Comparison of ENCODE assay signal across 8 mouse cellular contexts in genomic region chr4:57607247-57607942, GRCm38 (mm10). TPM values are rescaled to one million over a fixed set of nuclear protein-coding genes. Genes with fewer than 3 reads are reported as not detected.
A peak's percentile ranks its signal among the peaks of the same experiment; 100 is the strongest.
DNase-seq lines count a peak whose midpoint lies in the region; ATAC-seq and TF ChIP-seq lines count a peak whose summit lies in the region.

No protein-coding gene starts in this region.

- 40% methylated on average over 22 of the region's 22 CpGs for WGBS in forebrain, embryonic 13.5 days
- WGBS in heart, embryonic 16.5 days = 27% methylated on average over 22 of the region's 22 CpGs
- 51% methylated on average over 22 of the region's 22 CpGs for WGBS in liver, embryonic 13.5 days (ENCODE audit: insufficient replicate concordance)
- 22% methylated on average over 22 of the region's 22 CpGs for WGBS in olfactory bulb, adult 2 months

- H3K4me1 ChIP-seq in forebrain, embryonic 13.5 days = 0 out of 2 replicates have a peak, but pooled peaks cover 4% of the 10 kb centered on the region
- peaks cover 46% of the 10 kb centered on the region for H3K4me1 ChIP-seq in heart, embryonic 16.5 days (ENCODE audit: control insufficient read depth, insufficient read depth, low read length)
- H3K4me1 ChIP-seq in liver, embryonic 13.5 days (replicated peaks) = no peaks in the 10 kb centered on the region
- H3K4me1 ChIP-seq in olfactory bulb, adult 2 months (ENCODE audit: control insufficient read depth, insufficient read depth, low read length) = peaks cover 17% of the 10 kb centered on the region

- no peak for TF ChIP-seq POLR2A in olfactory bulb, adult 2 months (IDR thresholded peaks at IDR 0.05; ENCODE audit: insufficient read depth, low read depth, low read length)

- no peak overlapping the region for H3K27ac ChIP-seq in forebrain, embryonic 13.5 days
- H3K27ac ChIP-seq in heart, embryonic 16.5 days (ENCODE audit: low read length) = peak overlapping the region; percentile 64
- H3K27ac ChIP-seq in liver, embryonic 13.5 days = no peak overlapping the region
- no peak overlapping the region for H3K27ac ChIP-seq in olfactory bulb, adult 2 months (ENCODE audit: insufficient read depth, low read depth, low read length)

- ATAC-seq in forebrain, embryonic 13.5 days = peak; percentile 82
- peak; percentile 75 for ATAC-seq in heart, embryonic 16.5 days (replicated peaks; ENCODE audit: extremely low read depth, insufficient read depth, low FRiP score)
- no peak for ATAC-seq in liver, embryonic 13.5 days (ENCODE audit: low read depth)

- TF ChIP-seq CTCF in olfactory bulb, adult 2 months (IDR thresholded peaks at IDR 0.05; ENCODE audit: insufficient read depth, low read depth, low read length) = peak; percentile 58; the same call in 1 of the 2 replicates

- peak overlapping the region; percentile 19; the same call in 1 of the 2 replicates for H3K4me2 ChIP-seq in forebrain, embryonic 13.5 days
- H3K4me2 ChIP-seq in heart, embryonic 16.5 days (ENCODE audit: low read depth, low read length) = peak overlapping the region; percentile 48
- H3K4me2 ChIP-seq in liver, embryonic 13.5 days = no peak overlapping the region

- peak; percentile 66 for DNase-seq in ES-CJ7 (ENCODE audit: low read depth, low spot score)
- DNase-seq in c-Kit-positive CD71-positive TER-119-positive erythroid progenitor cells, embryonic 14.5 days (ENCODE audit: low spot score) = peak; percentile 22
- peak; percentile 89 for DNase-seq in kidney, postnatal 14 days
- peak; percentile 5 for DNase-seq in liver, embryonic 13.5 days
- DNase-seq in thymus, postnatal 25 days = peak; percentile 55

- H3K27me3 ChIP-seq in forebrain, embryonic 13.5 days = no peaks in the 10 kb centered on the region
- H3K27me3 ChIP-seq in heart, embryonic 16.5 days (ENCODE audit: control insufficient read depth, insufficient read depth, low read length) = no peaks in the 10 kb centered on the region
- no peaks in the 10 kb centered on the region for H3K27me3 ChIP-seq in liver, embryonic 13.5 days

- H3K4me3 ChIP-seq in forebrain, embryonic 13.5 days = no peak overlapping the region
- H3K4me3 ChIP-seq in heart, embryonic 16.5 days (ENCODE audit: low read length) = no peak overlapping the region
- no peak overlapping the region for H3K4me3 ChIP-seq in liver, embryonic 13.5 days (replicated peaks)
- peak overlapping the region; percentile 24 for H3K4me3 ChIP-seq in olfactory bulb, adult 2 months (ENCODE audit: insufficient read depth, low read depth, low read length)

- no peaks in the 10 kb centered on the region for H3K9me3 ChIP-seq in forebrain, embryonic 13.5 days (replicated peaks)
- H3K9me3 ChIP-seq in heart, embryonic 16.5 days (replicated peaks; ENCODE audit: control insufficient read depth, low read length) = no peaks in the 10 kb centered on the region
- H3K9me3 ChIP-seq in liver, embryonic 13.5 days (replicated peaks) = no peaks in the 10 kb centered on the region

- no peak overlapping the region for H3K9ac ChIP-seq in forebrain, embryonic 13.5 days
- H3K9ac ChIP-seq in heart, embryonic 16.5 days (ENCODE audit: low read length) = peak overlapping the region; percentile 46; the same call in 1 of the 2 replicates
- no peak overlapping the region for H3K9ac ChIP-seq in liver, embryonic 13.5 days

- no peaks in the 10 kb centered on the region for H3K36me3 ChIP-seq in forebrain, embryonic 13.5 days (ENCODE audit: poor library complexity, severe bottlenecking)
- H3K36me3 ChIP-seq in heart, embryonic 16.5 days (ENCODE audit: control insufficient read depth, insufficient read depth) = no peaks in the 10 kb centered on the region
- no peaks in the 10 kb centered on the region for H3K36me3 ChIP-seq in liver, embryonic 13.5 days

RNA-seq across cellular contexts. Expression of gene Pakap, which starts 39.4 kb away (rescaled TPM):
- 4.5 and 4.7 TPM in 2 replicates for polyA plus RNA-seq in forebrain, embryonic 13.5 days (2015; fragmentation: Nextera tagmentation; extraction: Ambion mirVana)
- 57.5 and 60.2 TPM in 2 replicates for polyA plus RNA-seq in heart, embryonic 16.5 days (2015; fragmentation: Nextera tagmentation; extraction: Ambion mirVana)
- polyA plus RNA-seq in liver, embryonic 13.5 days (2015; fragmentation: Nextera tagmentation; extraction: Ambion mirVana) = 1.2 and 1.3 TPM in 2 replicates
- not detected in 2 replicates for polyA plus RNA-seq in olfactory bulb, adult 2 months (2012; ENCODE audit: insufficient read depth, insufficient read length, low replicate concordance, missing spikeins)

Comparison
In these comparisons a context has a peak if more than half of its experiments do, and no peak if none do; other contexts are left out.
1. DNase-seq: peak in every context shown above with its lines; median percentile 89 in kidney, postnatal 14 days; 66 in ES-CJ7; 55 in thymus, postnatal 25 days; 22 in c-Kit-positive CD71-positive TER-119-positive erythroid progenitor cells, embryonic 14.5 days; 5 in liver, embryonic 13.5 days.
2. RNA of gene Pakap, which starts 39.4 kb away (polyA plus RNA-seq): 57.5 to 60.2 TPM in heart, embryonic 16.5 days; 4.5 to 4.7 TPM in forebrain, embryonic 13.5 days, 1.2 to 1.3 TPM in liver, embryonic 13.5 days and not detected in olfactory bulb, adult 2 months; every median in the first group is over 10 times any median in the second.